Mouse (Mus musculus): ENCODE measurements at regions not wholly inside any gene's neighbourhood (a gene's known extent, or its start where the extent isn't known, plus 50 kb on each side); places are given as distances from the start of the nearest gene placed in this dataset.
"Not testable (repeated sequence)": the region's sequence is repeated elsewhere in the genome, so short reads cannot be mapped to it uniquely, and the experiment has no call there.

GRCm38 (mm10) chr10:117471818-117472567 is 92.2 kb upstream of the Cpsf6 start:
- 67% methylated on average over 11 of the region's 11 CpGs for WGBS
- DNase-seq (ENCODE audit: low read depth, low spot score), result no peak

GRCm38 (mm10) chr10:117471036-117471817 is 91.4 kb upstream of the Cpsf6 start:
- 54% methylated on average over 8 of the region's 8 CpGs for WGBS
- no peak for DNase-seq (ENCODE audit: low read depth, low spot score)

GRCm38 (mm10) chr10:117470481-117470880 is 90.7 kb upstream of the Cpsf6 start:
- DNase-seq (ENCODE audit: low read depth, low spot score), result no peak
- 87% methylated on average over 2 of the region's 2 CpGs for WGBS

- DNase-seq (ENCODE audit: low read depth, low spot score), result no peak
- 97% methylated on average over 3 of the region's 3 CpGs for WGBS
Observed at GRCm38 (mm10) chr10:117469573-117470090, 89.8 kb upstream of the Cpsf6 start.

- no peak for DNase-seq (ENCODE audit: low read depth, low spot score)
- WGBS, result 94% methylated on average over 3 of the region's 3 CpGs
Observed at GRCm38 (mm10) chr10:117468931-117469572, 89.2 kb upstream of the Cpsf6 start.

- no peak for DNase-seq (ENCODE audit: low read depth, low spot score)
- WGBS, result 90% methylated on average over 4 of the region's 4 CpGs
Observed at GRCm38 (mm10) chr10:117468381-117468780, 88.6 kb upstream of the Cpsf6 start.

- DNase-seq (ENCODE audit: low read depth, low spot score), result no peak
- 89% methylated on average over 8 of the region's 8 CpGs for WGBS
Observed at GRCm38 (mm10) chr10:117467161-117467560, 87.3 kb upstream of the Cpsf6 start.

GRCm38 (mm10) chr10:117466391-117466790 is 86.6 kb upstream of the Cpsf6 start:
- no peak for DNase-seq (ENCODE audit: low read depth, low spot score)
- WGBS, result 88% methylated on average over 3 of the region's 3 CpGs

GRCm38 (mm10) chr10:117465671-117466250 is 85.9 kb upstream of the Cpsf6 start:
- WGBS, result 74% methylated on average over 3 of the region's 3 CpGs
- no peak for DNase-seq (ENCODE audit: low read depth, low spot score)

- no peak for DNase-seq (ENCODE audit: low read depth, low spot score)
- WGBS, result 90% methylated on average over 12 of the region's 12 CpGs
Observed at GRCm38 (mm10) chr10:117465058-117465660, 85.3 kb upstream of the Cpsf6 start.

- DNase-seq (ENCODE audit: low read depth, low spot score), result not testable (repeated sequence)
Observed at GRCm38 (mm10) chr10:117464331-117464730, 84.5 kb upstream of the Cpsf6 start.

- 95% methylated on average over 8 of the region's 8 CpGs for WGBS
- DNase-seq (ENCODE audit: low read depth, low spot score), result no peak
Observed at GRCm38 (mm10) chr10:117463636-117464035, 83.8 kb upstream of the Cpsf6 start.

- WGBS, result 96% methylated on average over 4 of the region's 4 CpGs
- no peak for DNase-seq (ENCODE audit: low read depth, low spot score)
Observed at GRCm38 (mm10) chr10:117462921-117463320, 83.1 kb upstream of the Cpsf6 start.

- 73% methylated on average over 11 of the region's 11 CpGs for WGBS
- DNase-seq (ENCODE audit: low read depth, low spot score), result no peak
Observed at GRCm38 (mm10) chr10:117461791-117462516, 82.1 kb upstream of the Cpsf6 start.

- DNase-seq (ENCODE audit: low read depth, low spot score), result no peak
- 95% methylated on average over 4 of the region's 4 CpGs for WGBS
Observed at GRCm38 (mm10) chr10:117461261-117461660, 81.4 kb upstream of the Cpsf6 start.

- no peak for DNase-seq (ENCODE audit: low read depth, low spot score)
- 93% methylated on average over 6 of the region's 6 CpGs for WGBS
Observed at GRCm38 (mm10) chr10:117460366-117460730, 80.5 kb upstream of the Cpsf6 start.

GRCm38 (mm10) chr10:117459651-117460365 is 80.0 kb upstream of the Cpsf6 start:
- WGBS, result 91% methylated on average over 10 of the region's 10 CpGs
- DNase-seq (ENCODE audit: low read depth, low spot score), result no peak

- 99% methylated on average over 2 of the region's 2 CpGs for WGBS
Observed at GRCm38 (mm10) chr10:117459041-117459475, 79.2 kb upstream of the Cpsf6 start.

More at GRCm38 (mm10) chr10:117459041-117459475, 79.2 kb upstream of the Cpsf6 start:
- no peak for DNase-seq (ENCODE audit: low read depth, low spot score)
